In genomic region chr17:31773882-31774281, GRCm38 (mm10) we compare ENCODE assay signal across 7 mouse cellular contexts.
A peak's percentile ranks its signal among the peaks of the same experiment; 100 is the strongest.
DNase-seq lines count a peak whose midpoint lies in the region; ATAC-seq and TF ChIP-seq lines count a peak whose summit lies in the region.
"Not testable (repeated sequence)": the region's sequence is repeated elsewhere in the genome, so short reads cannot be mapped to it uniquely, and the experiment has no call there.

No protein-coding gene starts in this region.

- H3K9ac ChIP-seq in MEL (ENCODE audit: control insufficient read depth, low read depth, low read length, poor library complexity, severe bottlenecking); intestine, postnatal 0 days (ENCODE audit: low read depth, low read length); liver, adult 2 months (ENCODE audit: low read depth, low read length); midbrain, postnatal 0 days (replicated peaks; ENCODE audit: low read length, poor library complexity, severe bottlenecking): not testable (repeated sequence)

- ATAC-seq in intestine, postnatal 0 days; midbrain, postnatal 0 days (ENCODE audit: low FRiP score): not testable (repeated sequence)

- H3K4me2 ChIP-seq in intestine, postnatal 0 days (replicated peaks; ENCODE audit: low read depth); midbrain, postnatal 0 days (ENCODE audit: low read depth, low read length, poor library complexity, severe bottlenecking): not testable (repeated sequence)

- peak; percentile 60 for DNase-seq in CD4-positive, CD25-positive, alpha-beta regulatory T cell, adult 2 months (ENCODE audit: low read depth, low spot score)
- DNase-seq in MEL (ENCODE audit: low read depth, low spot score) = peak; percentile 26
- not testable (repeated sequence) for DNase-seq in gastrocnemius, adult 2 months; liver, adult 2 months (ENCODE audit: extremely low read depth, low read depth, low spot score); midbrain, postnatal 0 days (ENCODE audit: low spot score)

- H3K4me3 ChIP-seq in MEL (ENCODE audit: control insufficient read depth in 1 of 2, insufficient read depth in 1 of 2, low read depth in 2 of 2, low read length in 2 of 2); bone marrow, adult 2 months (replicated peaks; ENCODE audit: control insufficient read depth, low read depth, low read length); gastrocnemius, adult 2 months; intestine, postnatal 0 days (ENCODE audit: low read depth, low read length); liver, adult 2 months (ENCODE audit: insufficient read depth, low read depth, low read length); midbrain, postnatal 0 days (ENCODE audit: low read depth, low read length): not testable (repeated sequence)

- H3K36me3 ChIP-seq in MEL (ENCODE audit: control insufficient read depth in 1 of 2, insufficient read depth in 2 of 2, low read length in 2 of 2); intestine, postnatal 0 days (ENCODE audit: control insufficient read depth, insufficient read depth); liver, adult 2 months (ENCODE audit: control insufficient read depth, insufficient read depth, low read length); midbrain, postnatal 0 days (ENCODE audit: insufficient read depth, low read length): not testable (repeated sequence)

- peak; percentile 25 to 54 (median 36); a peak in 5 of 6 replicates for TF ChIP-seq CTCF in MEL (IDR thresholded peaks at IDR 0.05 in 2 of 3, conservative IDR thresholded peaks at IDR 0.05 in 1 of 3; ENCODE audit: control insufficient read depth in 1 of 3, insufficient read depth in 1 of 3, low read depth in 2 of 3, low read length in 3 of 3, poor library complexity in 1 of 3, severe bottlenecking in 1 of 3)
- peak; percentile 47; the same call in 1 of the 2 replicates for TF ChIP-seq CTCF in bone marrow, adult 2 months (IDR thresholded peaks at IDR 0.05; ENCODE audit: control insufficient read depth, insufficient read depth, low read length)
- TF ChIP-seq CTCF in gastrocnemius, adult 2 months (IDR thresholded peaks at IDR 0.05) = peak; percentile 32; the same call in 1 of the 2 replicates
- peak; percentile 61 for TF ChIP-seq CTCF in intestine, postnatal 0 days (IDR thresholded peaks at IDR 0.05; ENCODE audit: low read depth)
- peak; percentile 35; the same call in 1 of the 2 replicates for TF ChIP-seq CTCF in liver, adult 2 months (IDR thresholded peaks at IDR 0.05; ENCODE audit: low read depth, low read length)
- TF ChIP-seq CTCF in midbrain, postnatal 0 days (IDR thresholded peaks at IDR 0.05) = peak; percentile 36; the same call in 1 of the 2 replicates

- not testable (repeated sequence) for H3K27ac ChIP-seq in MEL (ENCODE audit: control insufficient read depth, low read depth, low read length); bone marrow, adult 2 months (ENCODE audit: control insufficient read depth, insufficient read depth, low read depth, low read length, poor library complexity); gastrocnemius, adult 2 months; intestine, postnatal 0 days (ENCODE audit: low read depth, low read length); liver, adult 2 months (replicated peaks; ENCODE audit: insufficient read depth, low read depth, low read length); midbrain, postnatal 0 days (ENCODE audit: low read depth, low read length)

- TF ChIP-seq EP300 in MEL (IDR thresholded peaks at IDR 0.05; ENCODE audit: low read depth in 1 of 2, low read length in 2 of 2) = not testable (repeated sequence)

- H3K79me2 ChIP-seq in MEL (ENCODE audit: control insufficient read depth, insufficient read depth, low read length, poor library complexity); liver, adult 2 months (ENCODE audit: control insufficient read depth, insufficient read depth, low read length): not testable (repeated sequence)

- TF ChIP-seq POLR2A in MEL (IDR thresholded peaks at IDR 0.05; ENCODE audit: control insufficient read depth in 1 of 2, insufficient read depth in 1 of 2, low read depth in 1 of 2, low read length in 2 of 2, poor library complexity in 1 of 2); bone marrow, adult 2 months (IDR thresholded peaks at IDR 0.05; ENCODE audit: borderline replicate concordance, control insufficient read depth, low read depth, low read length); liver, adult 2 months (IDR thresholded peaks at IDR 0.05; ENCODE audit: extremely low read depth, insufficient read depth, low read length): not testable (repeated sequence)

- intact Hi-C loops in gastrocnemius, adult 2 months (cut with DNase I) = not testable (repeated sequence)

- H3K9me3 ChIP-seq in MEL (replicated peaks; ENCODE audit: insufficient read depth, low read length); intestine, postnatal 0 days (ENCODE audit: control insufficient read depth); midbrain, postnatal 0 days (ENCODE audit: low read length): not testable (repeated sequence)

- peak; percentile 3 for TF ChIP-seq RAD21 in MEL (IDR thresholded peaks at IDR 0.05; ENCODE audit: low read depth, low read length)

- not testable (repeated sequence) for H3K4me1 ChIP-seq in MEL (ENCODE audit: control insufficient read depth in 1 of 2, insufficient read depth in 2 of 2, low read length in 2 of 2); bone marrow, adult 2 months (ENCODE audit: control insufficient read depth, insufficient read depth, low read length); intestine, postnatal 0 days (replicated peaks; ENCODE audit: control insufficient read depth, insufficient read depth, low read length); liver, adult 2 months (ENCODE audit: control insufficient read depth, insufficient read depth, low read length); midbrain, postnatal 0 days (ENCODE audit: insufficient read depth, low read length)

- H3K27me3 ChIP-seq in MEL (ENCODE audit: control insufficient read depth in 1 of 2, insufficient read depth in 2 of 2, low read length in 2 of 2); intestine, postnatal 0 days (replicated peaks; ENCODE audit: control insufficient read depth, insufficient read depth, low read length); liver, adult 2 months (ENCODE audit: control insufficient read depth, insufficient read depth, low read length); midbrain, postnatal 0 days (ENCODE audit: insufficient read depth, low read length): not testable (repeated sequence)

TF ChIP-seq in MEL, 35 proteins besides CTCF, POLR2A, EP300 and RAD21:
- peak; percentile 30; the same call in 1 of the 2 replicates for TF ChIP-seq SMC3 (IDR thresholded peaks at IDR 0.05; ENCODE audit: low read depth, low read length)
